Mouse (Mus musculus) erythroblast, embryonic 14.5 days (primary cell): ENCODE results near the gene Mark4.

Experiments used
- GATA1 ChIP-seq: IDR thresholded peaks from 2 replicates; pipeline ENCODE4 v1.6.1; 2012; ENCODE audit warnings: low read length, inconsistent platforms, mixed read lengths
- TAL1 ChIP-seq: IDR thresholded peaks from 3 replicates; pipeline ENCODE4 v1.6.1; 2012; ENCODE audit warnings: low read length, inconsistent platforms, mixed read lengths

DNA sequence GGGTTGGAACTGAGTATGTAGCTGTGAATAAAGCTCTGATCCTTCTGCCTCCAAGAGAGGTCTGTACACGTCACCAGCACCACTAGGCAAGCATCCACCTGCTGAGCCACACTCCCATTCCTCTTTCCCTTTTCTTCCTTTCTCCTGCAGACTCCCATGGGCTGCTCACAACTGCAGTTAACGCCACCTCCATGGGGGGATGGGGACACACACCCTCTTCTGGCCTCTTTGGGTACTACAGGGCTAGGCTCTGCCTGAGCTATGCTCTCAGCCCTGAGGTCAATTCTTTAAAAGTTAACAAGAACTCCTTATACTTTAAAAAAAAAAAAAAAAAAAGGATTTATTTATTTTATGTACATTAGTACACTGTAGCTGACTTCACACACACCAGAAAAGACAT is 26.1 kb downstream of the Mark4 start:
- TF ChIP-seq TAL1: no peak
- TF ChIP-seq GATA1: no peak
